Mouse (Mus musculus) right cerebral cortex, adult 18-20 months (tissue): ENCODE results near the gene Aak1.
"Not testable (repeated sequence)": the region's sequence is repeated elsewhere in the genome, so short reads cannot be mapped to it uniquely, and the experiment has no call there.

Experiments
- DNase-seq: peaks from one replicate; pipeline ENCODE4 v3.0.0; 2022; ENCODE audit warnings: mixed read lengths

Gene Aak1

GRCm38 (mm10) chr6:86843636-86844035 lies 5.7 kb upstream of the Aak1 start:
- DNase-seq: no peak

GRCm38 (mm10) chr6:86846467-86846866 lies 2.9 kb upstream of the Aak1 start:
- DNase-seq: no peak

- DNase-seq: no peak
These were observed 1.5 kb upstream of the Aak1 start for GRCm38 (mm10) chr6:86847816-86848215.

DNA sequence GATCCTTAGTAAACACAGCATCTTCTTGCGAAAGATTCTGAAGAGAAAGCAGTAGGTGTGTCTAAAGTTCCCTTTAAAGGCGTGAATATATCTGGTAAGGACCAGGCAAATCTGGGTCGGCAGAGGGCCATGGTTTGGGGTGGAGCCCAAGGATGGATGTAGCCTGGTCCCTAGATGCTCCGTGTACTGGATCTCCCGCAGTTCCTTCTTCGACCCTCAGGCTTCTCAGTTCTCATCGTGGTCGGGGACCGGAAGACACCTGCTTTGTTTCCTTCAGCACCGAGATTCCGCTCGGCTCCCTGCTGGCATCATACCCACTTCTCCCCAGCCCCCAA lies 770 bp upstream of the Aak1 start:
- DNase-seq: no peak

DNA sequence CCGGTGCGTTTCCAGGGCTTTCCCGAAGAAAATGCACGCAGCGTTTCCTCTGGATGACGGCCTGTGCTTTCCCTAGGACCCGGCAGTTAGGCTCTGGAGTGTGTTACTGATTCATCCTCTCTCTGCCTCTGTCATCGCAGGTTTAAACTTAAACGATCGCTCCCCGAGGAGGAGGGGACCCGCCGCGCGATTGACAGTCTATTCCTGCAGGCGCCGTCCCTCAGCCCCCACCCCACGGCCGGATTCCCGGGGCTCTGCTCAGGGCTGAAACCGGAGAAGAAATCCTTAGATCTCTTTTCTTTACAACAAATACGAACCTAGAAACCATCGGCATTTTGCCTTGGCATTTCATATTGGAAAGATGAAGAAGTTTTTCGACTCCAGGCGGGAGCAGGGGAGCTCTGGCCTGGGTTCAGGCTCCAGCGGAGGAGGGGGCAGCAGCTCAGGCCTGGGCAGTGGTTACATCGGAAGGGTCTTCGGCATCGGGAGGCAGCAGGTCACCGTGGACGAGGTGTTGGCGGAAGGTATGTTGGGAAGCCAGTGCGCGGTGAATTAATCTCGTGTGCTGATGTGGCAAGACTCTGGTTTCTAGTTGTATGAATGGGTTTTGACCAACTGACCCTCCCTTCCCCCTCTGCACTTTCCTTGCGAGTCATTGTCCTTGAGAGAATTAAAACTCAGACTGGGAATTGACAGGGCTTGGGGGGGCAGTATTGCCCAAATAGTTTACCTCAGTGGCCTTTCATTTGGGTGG lies 552 bp downstream of the Aak1 start:
- peak; percentile 54 for DNase-seq

GRCm38 (mm10) chr6:86850588-86850987 lies 1.3 kb downstream of the Aak1 start:
- DNase-seq: no peak

GRCm38 (mm10) chr6:86851561-86851960 lies 2.2 kb downstream of the Aak1 start:
- DNase-seq: no peak

DNA sequence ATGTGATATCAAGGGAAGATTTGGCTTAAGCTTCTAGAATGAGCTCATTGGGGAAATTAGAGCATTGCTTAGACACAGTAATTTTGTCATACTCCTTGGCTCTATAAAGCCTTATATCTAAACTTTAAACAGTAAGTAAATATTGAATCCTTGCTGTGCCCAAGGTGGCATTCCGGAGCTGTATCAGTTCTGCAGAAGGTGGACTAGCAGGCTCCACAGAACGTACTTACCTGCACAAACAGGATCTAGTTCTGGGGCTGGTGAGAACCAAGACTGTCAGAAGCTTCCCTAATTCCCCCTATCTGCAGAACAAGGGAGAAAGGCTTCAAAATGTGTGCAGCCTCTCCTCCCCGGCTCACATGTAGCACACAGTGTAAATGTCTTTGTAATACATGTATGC lies 4.6 kb downstream of the Aak1 start:
- no peak for DNase-seq

DNA sequence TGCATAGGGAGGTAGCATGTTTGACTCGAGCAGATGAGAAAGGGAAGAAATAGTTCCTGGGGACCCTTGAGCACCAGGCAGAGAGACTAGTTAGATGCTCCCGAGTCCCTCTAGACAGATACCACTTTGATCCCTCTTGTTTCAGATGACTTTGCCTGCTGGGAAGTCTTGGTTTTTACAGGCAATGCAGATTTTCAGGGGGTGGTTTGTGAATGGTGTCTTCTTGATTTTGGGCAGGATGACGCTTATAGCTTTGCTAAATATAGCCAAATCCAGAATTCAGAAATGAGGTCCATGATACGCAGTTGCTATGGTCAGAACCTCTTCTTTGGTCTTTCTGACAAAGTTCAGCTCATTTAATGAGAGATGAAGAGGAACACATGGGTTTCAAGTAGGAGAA lies 5.6 kb downstream of the Aak1 start:
- no peak for DNase-seq

- DNase-seq: no peak
These were observed 9.3 kb downstream of the Aak1 start for GRCm38 (mm10) chr6:86858606-86859005.

DNA sequence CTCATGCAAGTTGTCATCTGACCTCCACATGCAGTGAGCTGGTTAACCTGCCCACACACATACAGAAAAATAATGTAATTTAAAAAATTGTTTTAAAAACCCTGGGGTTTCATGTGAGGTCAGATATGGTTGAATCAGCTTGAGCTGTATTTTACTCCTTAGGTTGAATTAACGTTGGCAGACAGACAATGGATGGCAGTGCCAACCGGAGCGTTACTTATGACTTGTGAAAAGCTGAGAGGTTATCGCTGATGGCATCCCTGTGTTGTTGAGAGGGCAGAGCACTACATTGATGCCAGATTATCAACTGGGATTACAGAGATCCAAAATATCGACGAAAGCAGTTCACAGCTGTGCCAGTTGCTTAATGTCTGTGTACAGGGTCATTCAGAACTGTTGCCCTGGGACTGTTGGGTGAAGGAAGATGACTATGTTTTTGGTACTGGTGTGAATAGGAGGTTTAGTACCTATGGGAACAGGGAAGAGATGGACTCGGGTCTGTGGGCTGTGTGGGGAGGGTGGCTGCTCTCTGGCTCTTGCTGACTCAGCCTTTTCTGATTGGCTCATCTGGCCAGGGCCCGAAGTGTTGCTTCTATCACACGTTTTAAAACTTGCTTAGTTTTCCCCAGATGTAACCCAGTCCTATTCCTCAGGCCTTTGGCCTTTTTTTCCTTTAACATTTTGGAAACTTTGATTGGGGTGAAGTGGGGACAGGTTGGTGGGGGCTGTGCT lies 11.6 kb downstream of the Aak1 start:
- no peak for DNase-seq

GRCm38 (mm10) chr6:86864358-86864757 lies 15.0 kb downstream of the Aak1 start:
- no peak for DNase-seq

GRCm38 (mm10) chr6:86870335-86870734 lies 21.0 kb downstream of the Aak1 start:
- no peak for DNase-seq

DNA sequence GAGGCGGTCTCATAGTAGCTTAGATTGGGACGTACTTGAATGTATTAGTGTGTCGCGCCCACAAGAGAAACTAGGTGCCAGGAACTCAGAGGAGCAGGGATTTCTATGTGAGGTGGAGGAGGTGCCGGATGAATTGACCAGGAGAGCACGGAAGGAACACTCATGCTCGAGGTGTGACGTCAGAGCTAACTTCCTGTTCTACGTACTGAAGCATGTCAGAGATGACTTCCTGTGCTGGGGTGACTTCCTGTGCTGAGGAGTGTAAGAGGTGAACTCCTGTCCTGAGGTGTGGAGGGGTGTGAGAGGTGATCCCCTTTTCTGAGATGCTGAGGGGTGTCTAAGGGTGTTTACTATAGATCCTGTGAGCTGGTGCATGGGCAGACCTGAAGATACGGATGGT lies 22.5 kb downstream of the Aak1 start:
- no peak for DNase-seq

GRCm38 (mm10) chr6:86874711-86875375 lies 25.5 kb downstream of the Aak1 start:
- no peak for DNase-seq

DNA sequence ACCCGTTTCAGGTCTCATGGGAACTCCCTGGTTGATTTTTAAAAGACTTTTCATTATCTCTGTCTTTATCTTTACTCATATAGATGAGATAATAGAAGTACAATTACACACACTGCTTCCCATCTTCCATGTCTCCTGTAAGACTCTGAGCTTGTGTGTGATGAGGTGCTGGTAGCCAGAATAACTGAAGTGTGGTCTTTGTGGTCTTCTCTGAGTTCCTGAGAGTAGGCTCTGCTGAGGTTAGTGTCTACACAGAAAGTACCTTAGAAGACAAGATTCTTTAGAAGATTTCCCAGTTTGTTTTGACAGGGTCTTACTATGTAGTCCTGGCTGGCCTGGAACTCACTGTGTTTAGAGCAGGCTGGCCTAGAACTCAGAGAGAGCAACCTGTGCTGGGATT lies 27.1 kb downstream of the Aak1 start:
- no peak for DNase-seq

DNA sequence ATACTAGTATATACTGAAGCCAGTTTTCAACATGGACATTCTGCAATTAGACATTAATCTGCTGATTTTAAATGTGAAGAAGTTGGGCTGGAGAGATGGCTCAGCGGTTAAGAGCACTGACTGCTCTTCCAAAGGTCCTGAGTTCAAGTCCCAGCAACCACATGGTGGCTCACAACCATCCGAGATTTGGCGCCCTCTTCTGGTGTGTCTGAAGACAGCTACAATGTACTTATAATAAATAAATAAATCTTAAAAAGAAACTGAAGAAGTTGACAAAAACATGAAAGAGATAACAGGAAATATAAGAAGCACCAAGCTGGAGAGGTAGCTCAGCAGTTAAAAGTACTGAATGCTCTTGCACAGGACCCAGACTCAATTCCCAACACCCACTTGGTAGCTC lies 29.3 kb downstream of the Aak1 start:
- DNase-seq: not testable (repeated sequence)

DNA sequence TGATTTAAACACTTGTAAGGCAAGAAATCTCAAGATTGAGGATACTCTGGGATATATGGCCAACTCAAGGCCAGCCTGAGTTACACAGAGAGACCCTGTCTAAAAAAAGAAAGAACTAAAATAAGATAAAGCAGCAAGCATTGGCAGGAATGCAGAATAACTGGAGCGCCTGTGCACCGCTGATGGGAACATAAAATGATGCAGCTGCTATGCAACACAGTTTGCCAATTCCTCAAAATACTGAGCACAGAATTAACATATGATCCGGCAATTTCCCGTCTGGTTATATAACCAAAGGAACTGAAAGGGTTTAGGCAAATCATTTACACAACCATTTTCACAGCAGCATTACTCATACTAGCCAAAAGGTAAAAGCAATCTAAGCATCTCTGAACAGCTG lies 30.0 kb downstream of the Aak1 start:
- DNase-seq: peak; percentile 67

DNA sequence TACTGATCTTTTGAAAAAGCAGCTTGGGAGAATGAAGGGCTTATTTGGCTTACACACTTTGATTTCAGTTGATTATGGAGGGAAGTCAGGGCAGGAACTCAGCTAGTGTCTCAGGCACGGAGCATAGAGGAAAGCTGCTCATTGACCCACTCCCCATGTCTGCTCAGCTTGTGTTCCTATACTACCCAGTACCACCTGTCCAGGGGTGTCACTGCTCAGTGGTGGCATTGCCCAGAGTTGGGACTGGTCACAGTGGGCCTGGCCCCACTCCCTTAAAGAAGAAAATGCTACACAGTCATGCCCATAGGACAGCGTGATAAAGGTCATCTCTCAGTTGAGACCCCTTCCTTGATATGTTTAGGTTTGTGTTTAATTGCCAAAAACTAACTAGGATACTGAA lies 34.9 kb downstream of the Aak1 start:
- no peak for DNase-seq

- DNase-seq: no peak
These were observed 35.4 kb downstream of the Aak1 start for GRCm38 (mm10) chr6:86884746-86885145.

DNA sequence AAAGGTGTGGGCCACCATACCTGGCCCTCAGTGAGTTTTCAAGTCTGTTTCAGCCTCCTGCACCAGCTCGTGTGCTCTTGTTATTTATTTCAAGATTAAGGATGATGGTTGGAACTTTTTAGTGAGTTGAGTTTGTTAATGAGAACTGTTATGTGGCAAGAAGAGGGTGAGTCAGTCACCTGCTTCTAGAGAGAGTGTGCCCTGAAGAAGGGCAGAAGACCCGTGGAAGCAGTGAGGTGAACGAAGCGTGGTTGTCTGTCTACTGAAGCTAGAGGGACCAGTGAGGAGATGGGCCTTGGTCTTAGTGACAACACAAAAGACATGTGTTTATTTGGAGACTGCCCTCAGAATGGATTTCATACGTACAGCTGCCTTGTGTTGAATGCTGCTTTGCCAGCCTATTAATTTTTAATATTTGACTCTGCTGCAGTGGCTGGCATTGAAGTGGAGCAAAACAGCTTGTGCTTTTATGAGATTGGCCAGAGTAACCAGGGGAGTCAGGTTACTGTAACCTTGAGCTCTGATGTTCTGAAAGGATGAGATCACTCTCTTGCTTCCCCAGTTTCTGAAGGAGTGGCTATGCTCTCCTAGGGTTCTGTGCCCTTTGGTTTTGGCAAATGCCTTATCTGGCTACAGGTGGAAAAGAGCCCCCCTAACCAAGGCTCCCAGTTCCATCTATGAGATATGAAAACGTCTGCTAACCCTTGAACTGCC lies 36.7 kb downstream of the Aak1 start:
- DNase-seq: no peak

- no peak for DNase-seq
These were observed 37.5 kb downstream of the Aak1 start for GRCm38 (mm10) chr6:86886803-86887202.

GRCm38 (mm10) chr6:86897520-86897919 lies 48.2 kb downstream of the Aak1 start:
- no peak for DNase-seq

GRCm38 (mm10) chr6:86899053-86899452 lies 49.7 kb downstream of the Aak1 start:
- no peak for DNase-seq
